Mouse (Mus musculus): ENCODE measurements around the gene Shf. TPM values are rescaled to one million over a fixed set of nuclear protein-coding genes. Genes with fewer than 3 reads are reported as not detected.

Gene Shf
- polyA plus RNA-seq, 1 experiment from 2014 or later = 8.6 TPM

DNA sequence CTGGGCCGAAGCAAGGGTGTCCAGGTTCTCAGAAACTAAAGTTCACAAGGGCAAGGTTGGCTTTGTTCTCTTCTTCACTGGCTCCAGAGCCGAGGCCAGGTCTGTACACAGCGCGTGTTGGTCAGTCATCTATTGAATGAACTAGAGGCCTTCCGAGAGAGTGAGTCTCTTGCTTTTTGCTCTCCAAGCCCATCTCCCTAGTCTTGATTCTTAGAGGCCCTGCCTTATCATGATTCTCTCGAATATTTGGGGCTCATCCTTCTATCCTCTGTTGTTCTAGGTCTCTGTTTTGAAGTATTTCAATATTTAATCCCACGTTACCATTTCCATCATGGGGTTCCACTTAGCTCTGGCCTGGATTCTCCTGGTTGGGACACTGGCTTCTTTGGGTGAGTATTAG is 53.6 kb downstream of the Shf start, which contains the start of gene Duox1:
Gene Duox1 (plus strand): TSS at position 301 of the 400 bp plus-strand sequence.
- WGBS = 85% methylated on average over 7 of the region's 7 CpGs
- no peaks in the 10 kb centered on the region for H3K36me3 ChIP-seq (replicated peaks; ENCODE audit: control insufficient read depth, insufficient read depth, low read depth, low read length)
- H3K27ac ChIP-seq (replicated peaks; ENCODE audit: low read depth, low read length) = no peak within 1 kb of the TSS
- H3K4me1 ChIP-seq (ENCODE audit: control insufficient read depth, insufficient read depth, low read length) = no peaks in the 10 kb centered on the region; the same call in 1 of the 2 replicates
- H3K9ac ChIP-seq (replicated peaks; ENCODE audit: low read length) = no peak within 1 kb of the TSS
- no peaks in the 10 kb centered on the region for H3K9me3 ChIP-seq (replicated peaks; ENCODE audit: control insufficient read depth, low read length)
- DNase-seq (ENCODE audit: low spot score) (no peak), ATAC-seq (replicated peaks; ENCODE audit: insufficient number of reproducible peaks, low FRiP score, low TSS enrichment, low read depth) (no peak)
- H3K4me3 ChIP-seq (ENCODE audit: low read depth, low read length) = no peak within 1 kb of the TSS
- H3K27me3 ChIP-seq (ENCODE audit: control insufficient read depth, insufficient read depth, low read length) = peaks cover 20% of the 10 kb centered on the region
- no peak within 1 kb of the TSS for H3K4me2 ChIP-seq (ENCODE audit: low read depth, low read length)

DNA sequence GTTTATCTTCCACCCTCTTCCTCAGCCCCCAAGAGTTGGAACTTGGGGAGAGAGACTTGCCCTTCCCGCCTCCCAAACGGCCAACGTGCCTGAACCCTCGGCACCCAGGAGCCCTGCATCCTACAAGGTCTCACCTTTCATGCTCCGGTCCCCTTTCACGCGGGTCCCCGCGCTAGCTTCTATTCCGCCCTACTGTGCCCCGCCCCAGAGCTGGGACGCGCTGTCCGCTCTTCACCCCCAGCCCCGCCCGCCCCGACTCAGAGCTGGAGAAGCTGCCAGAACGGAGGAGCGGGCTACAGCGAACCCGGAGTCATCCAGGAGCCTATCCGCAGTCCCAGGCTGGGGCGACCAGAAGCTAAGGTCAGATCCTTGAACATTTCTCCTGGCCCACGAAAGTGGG is 55.4 kb downstream of the Shf start, which contains the start of gene Duoxa1:
Gene Duoxa1 (minus strand): TSS at position 195 of the 400 bp plus-strand sequence.
- WGBS = 5% methylated on average over 22 of the region's 24 CpGs
- H3K4me3 ChIP-seq (ENCODE audit: low read depth, low read length) = peak within 1 kb of the TSS; percentile 10; the same call in 1 of the 2 replicates
- 0 out of 2 replicates have a peak, but pooled peaks have one; percentile 57 for ATAC-seq (replicated peaks; ENCODE audit: insufficient number of reproducible peaks, low FRiP score, low TSS enrichment, low read depth)
- H3K36me3 ChIP-seq (replicated peaks; ENCODE audit: control insufficient read depth, insufficient read depth, low read depth, low read length) = no peaks in the 10 kb centered on the region
- peaks cover 20% of the 10 kb centered on the region for H3K27me3 ChIP-seq (ENCODE audit: control insufficient read depth, insufficient read depth, low read length)
- peak within 1 kb of the TSS; percentile 30 for H3K4me2 ChIP-seq (ENCODE audit: low read depth, low read length)
- no peaks in the 10 kb centered on the region for H3K4me1 ChIP-seq (ENCODE audit: control insufficient read depth, insufficient read depth, low read length)
- H3K9ac ChIP-seq (replicated peaks; ENCODE audit: low read length) = no peak within 1 kb of the TSS
- H3K27ac ChIP-seq (replicated peaks; ENCODE audit: low read depth, low read length) = no peak within 1 kb of the TSS
- no peaks in the 10 kb centered on the region for H3K9me3 ChIP-seq (replicated peaks; ENCODE audit: control insufficient read depth, low read length)
- DNase-seq (ENCODE audit: low spot score) = no peak

DNA sequence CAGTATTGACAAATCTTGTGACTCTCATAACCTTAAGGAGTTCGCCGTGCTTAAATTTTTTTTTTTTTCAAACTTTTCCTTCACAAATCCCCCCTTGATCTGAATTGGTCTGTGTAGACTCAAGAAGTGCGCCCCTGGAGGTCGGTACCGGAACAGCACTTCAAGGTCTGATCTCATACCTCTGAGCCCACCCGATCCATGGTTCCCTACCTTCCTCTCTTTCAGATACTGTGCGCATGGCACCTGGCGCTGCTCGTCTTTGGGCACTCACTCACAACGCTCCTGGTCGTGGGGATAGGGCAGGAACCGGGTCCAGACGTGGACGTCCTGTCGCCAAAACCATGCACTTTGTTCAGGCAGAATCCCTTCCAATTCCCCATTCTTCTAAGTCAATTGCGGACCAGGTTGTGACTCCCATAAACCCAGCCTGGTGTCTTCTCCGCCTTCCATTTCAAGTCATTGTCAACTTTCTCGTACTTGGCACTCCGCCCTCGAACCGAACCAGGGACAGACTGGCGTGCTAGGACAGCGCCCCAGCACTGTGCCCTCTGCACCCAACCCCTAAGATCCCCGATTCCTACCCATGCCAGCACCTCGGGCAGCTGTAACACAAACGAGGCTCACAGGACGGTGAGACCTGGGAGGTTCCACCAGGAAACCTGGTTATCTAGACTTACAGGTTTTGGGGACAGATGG is 56.1 kb downstream of the Shf start:
- Histone ChIP-seq H3K27me3 (ENCODE audit: control insufficient read depth, insufficient read depth, low read length) (peaks cover 20% of the 10 kb centered on the region), H3K27ac (replicated peaks; ENCODE audit: low read depth, low read length) (no peak overlapping the region), H3K36me3 (replicated peaks; ENCODE audit: control insufficient read depth, insufficient read depth, low read depth, low read length) (no peaks in the 10 kb centered on the region), H3K4me3 (ENCODE audit: low read depth, low read length) (no peak overlapping the region), H3K4me1 (ENCODE audit: control insufficient read depth, insufficient read depth, low read length) (no peaks in the 10 kb centered on the region), H3K9ac (replicated peaks; ENCODE audit: low read length) (no peak overlapping the region), H3K9me3 (replicated peaks; ENCODE audit: control insufficient read depth, low read length) (no peaks in the 10 kb centered on the region), H3K4me2 (ENCODE audit: low read depth, low read length) (peak overlapping the region; percentile 16; the same call in 1 of the 2 replicates)
- peak; percentile 51; the same call in 1 of the 2 replicates for ATAC-seq (replicated peaks; ENCODE audit: insufficient number of reproducible peaks, low FRiP score, low TSS enrichment, low read depth)
- 5% methylated on average over 27 of the region's 27 CpGs for WGBS
- DNase-seq (ENCODE audit: low spot score) = peak; percentile 87

DNA sequence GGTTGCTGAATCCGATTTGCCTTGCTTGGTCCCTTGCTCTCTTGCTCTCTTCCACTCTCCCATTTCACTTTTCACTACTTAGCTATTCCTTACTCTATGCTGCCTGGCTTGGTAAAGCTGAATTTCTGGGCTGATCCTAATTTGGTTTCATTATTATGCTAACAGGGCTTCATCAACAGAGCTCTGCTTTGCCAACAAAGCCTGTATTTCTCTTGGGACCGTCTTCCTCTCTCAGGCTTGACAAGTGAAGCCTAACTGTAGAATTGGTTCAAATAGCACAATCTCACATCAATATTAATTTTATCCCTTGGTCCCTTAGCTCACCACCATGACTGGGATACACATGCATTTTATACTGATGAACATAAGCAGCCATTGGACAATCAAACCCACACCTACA is 57.4 kb downstream of the Shf start:
- Histone ChIP-seq H3K9ac (replicated peaks; ENCODE audit: low read length) (no peak overlapping the region), H3K9me3 (replicated peaks; ENCODE audit: control insufficient read depth, low read length) (no peaks in the 10 kb centered on the region), H3K36me3 (replicated peaks; ENCODE audit: control insufficient read depth, insufficient read depth, low read depth, low read length) (no peaks in the 10 kb centered on the region), H3K27ac (replicated peaks; ENCODE audit: low read depth, low read length) (no peak overlapping the region), H3K4me2 (ENCODE audit: low read depth, low read length) (no peak overlapping the region), H3K4me3 (ENCODE audit: low read depth, low read length) (no peak overlapping the region), H3K4me1 (ENCODE audit: control insufficient read depth, insufficient read depth, low read length) (no peaks in the 10 kb centered on the region), H3K27me3 (ENCODE audit: control insufficient read depth, insufficient read depth, low read length) (peaks cover 20% of the 10 kb centered on the region)
- ATAC-seq (replicated peaks; ENCODE audit: insufficient number of reproducible peaks, low FRiP score, low TSS enrichment, low read depth) (no peak), DNase-seq (ENCODE audit: low spot score) (no peak)
- WGBS = 45% methylated on average over 2 of the region's 2 CpGs

GRCm38 (mm10) chr2:122309647-122310046 is 59.3 kb downstream of the Shf start:
- no peaks in the 10 kb centered on the region for H3K9me3 ChIP-seq (replicated peaks; ENCODE audit: control insufficient read depth, low read length)
- no peak for ATAC-seq (replicated peaks; ENCODE audit: insufficient number of reproducible peaks, low FRiP score, low TSS enrichment, low read depth)
- DNase-seq (ENCODE audit: low spot score) = no peak
- H3K27ac ChIP-seq (replicated peaks; ENCODE audit: low read depth, low read length) = no peak overlapping the region
- H3K27me3 ChIP-seq (ENCODE audit: control insufficient read depth, insufficient read depth, low read length) = peaks cover 20% of the 10 kb centered on the region
- H3K4me1 ChIP-seq (ENCODE audit: control insufficient read depth, insufficient read depth, low read length) = no peaks in the 10 kb centered on the region
- WGBS = 56% methylated on average over 3 of the region's 3 CpGs
- no peak overlapping the region for H3K4me2 ChIP-seq (ENCODE audit: low read depth, low read length)
- no peak overlapping the region for H3K4me3 ChIP-seq (ENCODE audit: low read depth, low read length)
- no peak overlapping the region for H3K9ac ChIP-seq (replicated peaks; ENCODE audit: low read length)
- H3K36me3 ChIP-seq (replicated peaks; ENCODE audit: control insufficient read depth, insufficient read depth, low read depth, low read length) = no peaks in the 10 kb centered on the region

- no peaks in the 10 kb centered on the region for H3K36me3 ChIP-seq (replicated peaks; ENCODE audit: control insufficient read depth, insufficient read depth, low read depth, low read length)
- H3K4me1 ChIP-seq (ENCODE audit: control insufficient read depth, insufficient read depth, low read length) = no peaks in the 10 kb centered on the region; the same call in 1 of the 2 replicates
These were observed 62.8 kb downstream of the Shf start for GRCm38 (mm10) chr2:122306184-122306583.

GRCm38 (mm10) chr2:122305097-122305892 is 63.7 kb downstream of the Shf start:
- no peak for ATAC-seq (replicated peaks; ENCODE audit: insufficient number of reproducible peaks, low FRiP score, low TSS enrichment, low read depth)
- no peak overlapping the region for H3K27ac ChIP-seq (replicated peaks; ENCODE audit: low read depth, low read length)
- H3K4me1 ChIP-seq (ENCODE audit: control insufficient read depth, insufficient read depth, low read length) = no peaks in the 10 kb centered on the region; the same call in 1 of the 2 replicates
- no peaks in the 10 kb centered on the region for H3K36me3 ChIP-seq (replicated peaks; ENCODE audit: control insufficient read depth, insufficient read depth, low read depth, low read length)
- H3K4me2 ChIP-seq (ENCODE audit: low read depth, low read length) = no peak overlapping the region
- H3K9me3 ChIP-seq (replicated peaks; ENCODE audit: control insufficient read depth, low read length) = no peaks in the 10 kb centered on the region
- 86% methylated on average over 16 of the region's 16 CpGs for WGBS
- H3K4me3 ChIP-seq (ENCODE audit: low read depth, low read length) = no peak overlapping the region
- no peak for DNase-seq (ENCODE audit: low spot score)
- H3K27me3 ChIP-seq (ENCODE audit: control insufficient read depth, insufficient read depth, low read length) = peaks cover 31% of the 10 kb centered on the region
- no peak overlapping the region for H3K9ac ChIP-seq (replicated peaks; ENCODE audit: low read length)

More at GRCm38 (mm10) chr2:122306184-122306583, 62.8 kb downstream of the Shf start:
- no peaks in the 10 kb centered on the region for H3K9me3 ChIP-seq (replicated peaks; ENCODE audit: control insufficient read depth, low read length)
- 66% methylated on average over 4 of the region's 4 CpGs for WGBS
- no peak overlapping the region for H3K9ac ChIP-seq (replicated peaks; ENCODE audit: low read length)
- H3K4me2 ChIP-seq (ENCODE audit: low read depth, low read length) = no peak overlapping the region
- H3K27ac ChIP-seq (replicated peaks; ENCODE audit: low read depth, low read length) = no peak overlapping the region
- ATAC-seq (replicated peaks; ENCODE audit: insufficient number of reproducible peaks, low FRiP score, low TSS enrichment, low read depth) (no peak), DNase-seq (ENCODE audit: low spot score) (no peak)
- H3K4me3 ChIP-seq (ENCODE audit: low read depth, low read length) = no peak overlapping the region
- H3K27me3 ChIP-seq (ENCODE audit: control insufficient read depth, insufficient read depth, low read length) = peaks cover 25% of the 10 kb centered on the region

DNA sequence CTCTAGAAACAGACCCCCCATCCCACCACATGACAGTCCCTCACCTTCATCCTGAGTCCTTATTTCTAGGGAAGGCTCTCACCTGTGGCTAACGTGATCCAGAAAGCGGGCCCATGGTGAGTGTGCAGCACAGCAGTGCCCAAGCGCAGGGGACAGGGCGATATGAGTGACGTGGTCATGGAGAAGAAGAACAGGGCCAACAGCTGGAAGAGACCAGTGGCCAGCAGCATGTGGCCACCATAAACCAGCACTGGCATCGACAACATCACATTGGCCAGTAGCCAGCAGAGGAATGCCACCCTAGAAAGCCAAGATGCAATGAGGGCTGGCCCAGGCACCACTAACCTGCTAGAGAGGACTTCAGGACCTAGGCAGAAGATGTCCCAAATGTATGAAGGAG is 64.4 kb downstream of the Shf start:
- no peaks in the 10 kb centered on the region; the same call in 1 of the 2 replicates for H3K4me1 ChIP-seq (ENCODE audit: control insufficient read depth, insufficient read depth, low read length)
- H3K27ac ChIP-seq (replicated peaks; ENCODE audit: low read depth, low read length) = no peak overlapping the region
- no peak overlapping the region for H3K4me2 ChIP-seq (ENCODE audit: low read depth, low read length)
- WGBS = 82% methylated on average over 6 of the region's 6 CpGs
- DNase-seq (ENCODE audit: low spot score) (no peak), ATAC-seq (replicated peaks; ENCODE audit: insufficient number of reproducible peaks, low FRiP score, low TSS enrichment, low read depth) (no peak)
- no peaks in the 10 kb centered on the region for H3K9me3 ChIP-seq (replicated peaks; ENCODE audit: control insufficient read depth, low read length)
- no peaks in the 10 kb centered on the region for H3K36me3 ChIP-seq (replicated peaks; ENCODE audit: control insufficient read depth, insufficient read depth, low read depth, low read length)
- no peak overlapping the region for H3K4me3 ChIP-seq (ENCODE audit: low read depth, low read length)
- no peak overlapping the region for H3K9ac ChIP-seq (replicated peaks; ENCODE audit: low read length)
- H3K27me3 ChIP-seq (ENCODE audit: control insufficient read depth, insufficient read depth, low read length) = peaks cover 39% of the 10 kb centered on the region
